Mouse (Mus musculus) CD4-positive, CD25-positive, alpha-beta regulatory T cell, adult 9 weeks (primary cell): Measurements from ENCODE around the gene Limk1. TPM values are rescaled to one million over a fixed set of nuclear protein-coding genes. Genes with fewer than 3 reads are reported as not detected.

Experiments
- polyA plus RNA-seq: library from polyadenylated mRNA; unstranded; fragments of 100-300 nt; shearing (Covaris generic); gene quantifications from one replicate; pipeline ENCODE4 v1.2.1, GENCODE M21; 2017

The Limk1 gene
- 10.4 TPM for polyA plus RNA-seq

GRCm38 (mm10) chr5:134688086-134688717 is at the start of gene Limk1:
Limk1 (minus strand) TSS chr5:134688598.

GRCm38 (mm10) chr5:134639269-134639682 is 49.1 kb downstream of the Limk1 start, which contains the start of gene Eif4h:
Eif4h (minus strand) TSS chr5:134639490.

GRCm38 (mm10) chr5:134614802-134615201 is 73.6 kb downstream of the Limk1 start, which contains the start of gene Lat2:
Lat2 (minus strand) TSS chr5:134615025.

Other genes with a start within 250 kb of the Limk1 start
- gene Gtf2ird1, start 231.9 kb downstream of the Limk1 start, polyA plus RNA-seq: 11.0 TPM
- 2.0 TPM for gene Clip2, start 136.2 kb downstream of the Limk1 start, polyA plus RNA-seq
- gene Syna, start 128.4 kb downstream of the Limk1 start, polyA plus RNA-seq: not detected
- 228 TPM for gene Rfc2, start 107.2 kb downstream of the Limk1 start, polyA plus RNA-seq
- gene Lat2, start 73.6 kb downstream of the Limk1 start, polyA plus RNA-seq: 3.3 TPM
- gene Eif4h, start 49.1 kb downstream of the Limk1 start, polyA plus RNA-seq: 308 TPM
- not detected for gene Eln, start 58.7 kb upstream of the Limk1 start, polyA plus RNA-seq
- not detected for gene Tmem270, start 218.1 kb upstream of the Limk1 start, polyA plus RNA-seq
- gene Cldn13, start 226.9 kb upstream of the Limk1 start, polyA plus RNA-seq: not detected
- gene Mettl27, start 243.8 kb upstream of the Limk1 start, polyA plus RNA-seq: 21.8 TPM